Mouse (Mus musculus): ENCODE measurements around the gene Acvrl1.

Acvrl1 gene

GRCm38 (mm10) chr15:101118399-101119125 is 9.8 kb upstream of the Acvrl1 start:
- H3K4me3 ChIP-seq (replicated peaks; ENCODE audit: low read length): peak overlapping the region; percentile 48
- H3K4me1 ChIP-seq (replicated peaks; ENCODE audit: low read depth, low read length): peaks cover 36% of the 10 kb centered on the region
- H3K36me3 ChIP-seq (ENCODE audit: insufficient read depth, low read length): no peaks in the 10 kb centered on the region
- H3K27me3 ChIP-seq (ENCODE audit: insufficient read depth, low read length): peaks cover 14% of the 10 kb centered on the region
- H3K9me3 ChIP-seq (ENCODE audit: low read length): peaks cover 4% of the 10 kb centered on the region; the same call in 1 of the 2 replicates
- no peak for TF ChIP-seq NANOG (IDR thresholded peaks at IDR 0.05; ENCODE audit: borderline replicate concordance, low read length)
- no peak for TF ChIP-seq POU5F1 (IDR thresholded peaks at IDR 0.05; ENCODE audit: borderline replicate concordance, low read length)
- TF ChIP-seq CTCF (conservative IDR thresholded peaks at IDR 0.05; ENCODE audit: low read length): peak; percentile 60

- TF ChIP-seq POU5F1 (IDR thresholded peaks at IDR 0.05; ENCODE audit: borderline replicate concordance, low read length) (no peak), CTCF (conservative IDR thresholded peaks at IDR 0.05; ENCODE audit: low read length) (no peak), NANOG (IDR thresholded peaks at IDR 0.05; ENCODE audit: borderline replicate concordance, low read length) (no peak)
- peaks cover 35% of the 10 kb centered on the region for H3K27me3 ChIP-seq (ENCODE audit: insufficient read depth, low read length)
These were observed 6.7 kb upstream of the Acvrl1 start for GRCm38 (mm10) chr15:101121411-101122289.

GRCm38 (mm10) chr15:101122290-101122589 is 6.1 kb upstream of the Acvrl1 start:
- Histone ChIP-seq H3K4me1 (replicated peaks; ENCODE audit: low read depth, low read length) (peaks cover 51% of the 10 kb centered on the region), H3K36me3 (ENCODE audit: insufficient read depth, low read length) (no peaks in the 10 kb centered on the region), H3K27me3 (ENCODE audit: insufficient read depth, low read length) (peaks cover 41% of the 10 kb centered on the region), H3K9me3 (ENCODE audit: low read length) (peaks cover 7% of the 10 kb centered on the region), H3K4me3 (replicated peaks; ENCODE audit: low read length) (no peak overlapping the region)
- TF ChIP-seq POU5F1 (IDR thresholded peaks at IDR 0.05; ENCODE audit: borderline replicate concordance, low read length) (no peak), CTCF (conservative IDR thresholded peaks at IDR 0.05; ENCODE audit: low read length) (peak; percentile 10; the same call in 1 of the 2 replicates)

More at GRCm38 (mm10) chr15:101121411-101122289, 6.7 kb upstream of the Acvrl1 start:
- H3K9me3 ChIP-seq (ENCODE audit: low read length): peaks cover 7% of the 10 kb centered on the region
- H3K4me3 ChIP-seq (replicated peaks; ENCODE audit: low read length): no peak overlapping the region
- H3K36me3 ChIP-seq (ENCODE audit: insufficient read depth, low read length): no peaks in the 10 kb centered on the region
- H3K4me1 ChIP-seq (replicated peaks; ENCODE audit: low read depth, low read length): peaks cover 45% of the 10 kb centered on the region

- H3K36me3 ChIP-seq (ENCODE audit: insufficient read depth, low read length): no peaks in the 10 kb centered on the region
- H3K4me3 ChIP-seq (replicated peaks; ENCODE audit: low read length): 0 out of 2 replicates have a peak overlapping the region, but pooled peaks have one; percentile 14
- H3K9me3 ChIP-seq (ENCODE audit: low read length): peaks cover 7% of the 10 kb centered on the region
- peaks cover 50% of the 10 kb centered on the region for H3K27me3 ChIP-seq (ENCODE audit: insufficient read depth, low read length)
- TF ChIP-seq NANOG (IDR thresholded peaks at IDR 0.05; ENCODE audit: borderline replicate concordance, low read length): no peak
- no peak for TF ChIP-seq CTCF (conservative IDR thresholded peaks at IDR 0.05; ENCODE audit: low read length)
- no peak for TF ChIP-seq POU5F1 (IDR thresholded peaks at IDR 0.05; ENCODE audit: borderline replicate concordance, low read length)
- H3K4me1 ChIP-seq (replicated peaks; ENCODE audit: low read depth, low read length): peaks cover 60% of the 10 kb centered on the region
These were observed 5.1 kb upstream of the Acvrl1 start for GRCm38 (mm10) chr15:101123202-101123601.

- Histone ChIP-seq H3K4me3 (replicated peaks; ENCODE audit: low read length) (no peak overlapping the region), H3K9me3 (ENCODE audit: low read length) (peaks cover 7% of the 10 kb centered on the region), H3K27me3 (ENCODE audit: insufficient read depth, low read length) (peaks cover 65% of the 10 kb centered on the region), H3K4me1 (replicated peaks; ENCODE audit: low read depth, low read length) (peaks cover 61% of the 10 kb centered on the region), H3K36me3 (ENCODE audit: insufficient read depth, low read length) (no peaks in the 10 kb centered on the region)
- TF ChIP-seq CTCF (conservative IDR thresholded peaks at IDR 0.05; ENCODE audit: low read length) (no peak), NANOG (IDR thresholded peaks at IDR 0.05; ENCODE audit: borderline replicate concordance, low read length) (no peak), POU5F1 (IDR thresholded peaks at IDR 0.05; ENCODE audit: borderline replicate concordance, low read length) (no peak)
These were observed 2.8 kb upstream of the Acvrl1 start for GRCm38 (mm10) chr15:101125561-101125960.

- no peak for TF ChIP-seq NANOG (IDR thresholded peaks at IDR 0.05; ENCODE audit: borderline replicate concordance, low read length)
- no peak for TF ChIP-seq CTCF (conservative IDR thresholded peaks at IDR 0.05; ENCODE audit: low read length)
- TF ChIP-seq POU5F1 (IDR thresholded peaks at IDR 0.05; ENCODE audit: borderline replicate concordance, low read length): no peak
- Histone ChIP-seq H3K9me3 (ENCODE audit: low read length) (peaks cover 7% of the 10 kb centered on the region), H3K4me3 (replicated peaks; ENCODE audit: low read length) (peak overlapping the region; percentile 37; the same call in 1 of the 2 replicates), H3K36me3 (ENCODE audit: insufficient read depth, low read length) (no peaks in the 10 kb centered on the region), H3K27me3 (ENCODE audit: insufficient read depth, low read length) (peaks cover 73% of the 10 kb centered on the region), H3K4me1 (replicated peaks; ENCODE audit: low read depth, low read length) (peaks cover 65% of the 10 kb centered on the region)
These were observed 1.3 kb upstream of the Acvrl1 start for GRCm38 (mm10) chr15:101126876-101127544.

- Histone ChIP-seq H3K4me3 (replicated peaks; ENCODE audit: low read length) (peak overlapping the region; percentile 72; the same call in 1 of the 2 replicates), H3K36me3 (ENCODE audit: insufficient read depth, low read length) (no peaks in the 10 kb centered on the region), H3K27me3 (ENCODE audit: insufficient read depth, low read length) (peaks cover 85% of the 10 kb centered on the region), H3K4me1 (replicated peaks; ENCODE audit: low read depth, low read length) (peaks cover 72% of the 10 kb centered on the region), H3K9me3 (ENCODE audit: low read length) (peaks cover 6% of the 10 kb centered on the region)
- TF ChIP-seq NANOG (IDR thresholded peaks at IDR 0.05; ENCODE audit: borderline replicate concordance, low read length) (no peak), POU5F1 (IDR thresholded peaks at IDR 0.05; ENCODE audit: borderline replicate concordance, low read length) (no peak), CTCF (conservative IDR thresholded peaks at IDR 0.05; ENCODE audit: low read length) (no peak)
These were observed 1.1 kb downstream of the Acvrl1 start for GRCm38 (mm10) chr15:101129412-101129811.

GRCm38 (mm10) chr15:101131498-101131897 is 3.2 kb downstream of the Acvrl1 start:
- no peaks in the 10 kb centered on the region for H3K9me3 ChIP-seq (ENCODE audit: low read length)
- H3K36me3 ChIP-seq (ENCODE audit: insufficient read depth, low read length): no peaks in the 10 kb centered on the region
- H3K4me3 ChIP-seq (replicated peaks; ENCODE audit: low read length): no peak overlapping the region
- TF ChIP-seq POU5F1 (IDR thresholded peaks at IDR 0.05; ENCODE audit: borderline replicate concordance, low read length) (no peak), CTCF (conservative IDR thresholded peaks at IDR 0.05; ENCODE audit: low read length) (no peak), NANOG (IDR thresholded peaks at IDR 0.05; ENCODE audit: borderline replicate concordance, low read length) (no peak)
- H3K4me1 ChIP-seq (replicated peaks; ENCODE audit: low read depth, low read length): peaks cover 82% of the 10 kb centered on the region
- peaks cover 80% of the 10 kb centered on the region for H3K27me3 ChIP-seq (ENCODE audit: insufficient read depth, low read length)

Data from E14TG2a.4 (cell line).